Mouse (Mus musculus) forebrain, embryonic 12.5 days (tissue): ENCODE results near the gene Cdh11. TPM values are rescaled to one million over a fixed set of nuclear protein-coding genes. Genes with fewer than 3 reads are reported as not detected.

Source experiments
- ATAC-seq: fragments of 200-750 bp; cut with Nextera tagmentation; 2 replicates; pipeline ENCODE4 v1.8.0; 2017; ENCODE audit warnings: moderate TSS enrichment; ENCODE audit not compliant: low FRiP score
- H3K27ac ChIP-seq: fragments of 300-500 bp; sonication (generic); 2 replicates; pipeline ENCODE4 v1.5.1; 2016; ENCODE audit warnings: mild to moderate bottlenecking
- H3K27me3 ChIP-seq: fragments of 300-500 bp; sonication (generic); 2 replicates; pipeline ENCODE4 v1.6.1; 2016; ENCODE audit warnings: mild to moderate bottlenecking
- H3K36me3 ChIP-seq: fragments of 300-500 bp; sonication (generic); replicated peaks from 2 replicates; pipeline ENCODE4 v1.6.1; 2016; ENCODE audit warnings: mild to moderate bottlenecking
- H3K4me1 ChIP-seq: fragments of 300-500 bp; sonication (generic); 2 replicates; pipeline ENCODE4 v1.6.1; 2016
- H3K4me2 ChIP-seq: fragments of 300-500 bp; sonication (generic); 2 replicates; pipeline ENCODE4 v1.6.1; 2016; ENCODE audit warnings: mild to moderate bottlenecking, moderate library complexity
- H3K4me3 ChIP-seq: fragments of 300-500 bp; sonication (generic); replicated peaks from 2 replicates; pipeline ENCODE4 v1.5.1; 2016; ENCODE audit warnings: mild to moderate bottlenecking
- H3K9ac ChIP-seq: fragments of 300-500 bp; sonication (generic); 2 replicates; pipeline ENCODE4 v1.6.1; 2016; ENCODE audit warnings: mild to moderate bottlenecking
- H3K9me3 ChIP-seq: fragments of 300-500 bp; sonication (generic); 2 replicates; pipeline ENCODE4 v1.6.1; 2016
- WGBS: fragments of 180-500 bp; shearing (Covaris S2); methylation state at CpG from one replicate; pipeline ENCODE4 v1.1.7; 2016; 5-methylcytosine and 5-hydroxymethylcytosine counted together
- polyA plus RNA-seq: library from polyadenylated mRNA; unstranded; fragments of >200 nt; fragmentation: Nextera tagmentation; extraction: Ambion mirVana; gene quantifications from 2 replicates; pipeline ENCODE4 v1.2.1, GENCODE M21; 2016

Gene Cdh11
- polyA plus RNA-seq = 53.2 and 63.9 TPM in 2 replicates

GRCm38 (mm10) chr8:102785592-102786416 is at the start of gene Cdh11:
Cdh11 (minus strand) TSS chr8:102785642.
- no peak for ATAC-seq
- H3K27me3 ChIP-seq = peaks cover 39% of the 10 kb centered on the region
- H3K4me1 ChIP-seq = peaks cover 24% of the 10 kb centered on the region
- H3K4me3 ChIP-seq = peak within 1 kb of the TSS; percentile 72
- H3K36me3 ChIP-seq = no peaks in the 10 kb centered on the region
- 2% methylated on average over 23 of the region's 23 CpGs for WGBS
- H3K9me3 ChIP-seq = no peaks in the 10 kb centered on the region
- peak within 1 kb of the TSS; percentile 81 for H3K9ac ChIP-seq
- H3K27ac ChIP-seq = peak within 1 kb of the TSS; percentile 85
- peak within 1 kb of the TSS; percentile 88 for H3K4me2 ChIP-seq

DNA sequence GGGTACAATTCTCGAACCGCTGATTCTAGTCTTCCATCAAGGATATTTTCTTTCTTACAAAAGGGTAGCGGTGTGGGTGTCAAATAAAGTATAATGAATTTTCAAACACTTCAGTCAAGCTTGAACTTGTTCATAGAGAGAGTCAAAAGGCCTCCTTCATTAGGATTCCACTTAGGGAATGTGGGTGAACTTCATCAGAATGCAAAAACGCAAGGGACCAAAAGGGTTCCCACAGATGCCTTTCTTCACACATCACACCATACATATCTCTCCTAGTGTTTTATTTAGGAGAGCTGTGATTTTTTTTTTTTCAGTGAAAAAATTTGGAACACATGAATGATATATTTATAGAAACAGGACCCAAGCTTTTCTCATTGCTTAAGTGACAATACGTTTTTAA is 28.5 kb upstream of the Cdh11 start:
- 0 out of 2 replicates have a peak, but pooled peaks cover 2% of the 10 kb centered on the region for H3K27me3 ChIP-seq
- no peak overlapping the region for H3K9ac ChIP-seq
- peak; percentile 17; the same call in 1 of the 2 replicates for ATAC-seq
- WGBS = 25% methylated on average over 5 of the region's 5 CpGs
- H3K9me3 ChIP-seq = no peaks in the 10 kb centered on the region
- H3K4me2 ChIP-seq = no peak overlapping the region
- no peaks in the 10 kb centered on the region for H3K36me3 ChIP-seq
- H3K27ac ChIP-seq = no peak overlapping the region
- no peaks in the 10 kb centered on the region for H3K4me1 ChIP-seq
- H3K4me3 ChIP-seq = no peak overlapping the region

DNA sequence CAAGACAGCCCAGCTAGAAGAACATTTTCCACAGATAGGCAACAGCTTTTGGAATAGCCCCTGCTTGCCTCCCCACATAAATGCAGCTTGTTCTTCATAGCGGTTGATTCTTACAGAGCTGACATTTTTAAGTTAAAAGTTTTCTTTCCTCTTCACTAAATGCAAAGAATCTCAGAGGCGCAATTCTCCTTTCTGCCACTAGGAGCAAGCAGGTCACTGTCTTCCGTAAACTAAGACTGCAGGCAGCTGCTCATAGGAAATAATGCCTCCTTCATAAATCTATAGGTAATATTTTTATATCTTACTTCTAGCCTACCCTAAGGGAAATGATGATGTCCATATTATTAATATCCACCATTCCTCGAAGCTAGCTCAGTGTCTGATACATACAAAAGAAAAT is 4.9 kb upstream of the Cdh11 start:
- WGBS = 22% methylated on average over 4 of the region's 4 CpGs

GRCm38 (mm10) chr8:102786467-102787360 is 1.3 kb upstream of the Cdh11 start:
- no peak overlapping the region for H3K27ac ChIP-seq
- no peak for ATAC-seq
- H3K4me1 ChIP-seq = peaks cover 23% of the 10 kb centered on the region

More for the DNA sequence above, 4.9 kb upstream of the Cdh11 start:
- Histone ChIP-seq H3K36me3 (no peaks in the 10 kb centered on the region), H3K4me2 (no peak overlapping the region), H3K9ac (no peak overlapping the region), H3K4me3 (no peak overlapping the region), H3K27ac (no peak overlapping the region), H3K27me3 (peaks cover 39% of the 10 kb centered on the region), H3K4me1 (peaks cover 16% of the 10 kb centered on the region), H3K9me3 (no peaks in the 10 kb centered on the region)
- ATAC-seq = no peak

DNA sequence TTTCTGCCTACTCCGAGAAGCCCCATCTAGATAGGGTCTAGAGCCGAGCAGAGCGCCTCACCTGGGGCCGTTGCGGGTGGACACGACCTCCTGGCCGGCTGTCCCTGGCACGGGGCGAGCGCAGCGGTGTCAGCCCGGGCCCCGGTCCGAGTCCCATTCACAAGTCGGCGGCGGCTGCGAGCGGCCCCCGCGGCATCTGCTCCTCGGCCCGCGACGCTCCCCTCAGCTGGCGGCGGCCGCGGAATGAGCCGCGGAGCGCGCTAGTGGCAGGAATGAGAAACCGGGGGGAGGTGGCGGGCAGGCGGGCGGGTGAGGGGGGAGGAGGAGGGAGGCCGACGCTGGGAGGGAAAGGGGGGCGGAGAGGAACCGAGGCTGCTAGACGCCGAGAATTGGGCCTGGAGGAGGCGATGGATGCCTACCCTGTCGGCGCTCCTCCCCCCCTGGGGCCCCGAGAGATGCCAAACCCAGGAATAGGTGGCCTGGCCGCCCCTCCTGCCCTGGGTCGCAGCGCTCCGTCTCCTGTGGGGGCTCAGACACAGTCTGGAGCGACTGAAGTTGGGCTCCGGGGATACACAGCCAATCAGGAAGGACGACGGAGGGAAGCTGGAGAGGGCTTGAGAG is 497 bp downstream of the Cdh11 start:
- Histone ChIP-seq H3K4me2 (peak overlapping the region; percentile 88), H3K4me3 (peak overlapping the region; percentile 72), H3K9me3 (no peaks in the 10 kb centered on the region), H3K36me3 (no peaks in the 10 kb centered on the region), H3K27ac (peak overlapping the region; percentile 85), H3K27me3 (peaks cover 37% of the 10 kb centered on the region), H3K9ac (peak overlapping the region; percentile 81), H3K4me1 (peaks cover 27% of the 10 kb centered on the region)
- peak; percentile 74 for ATAC-seq
- WGBS = 0% methylated on average over 47 of the region's 55 CpGs

More at GRCm38 (mm10) chr8:102786467-102787360, 1.3 kb upstream of the Cdh11 start:
- H3K9ac ChIP-seq = peak overlapping the region; percentile 38
- H3K27me3 ChIP-seq = peaks cover 39% of the 10 kb centered on the region
- WGBS = 7% methylated on average over 31 of the region's 31 CpGs
- peak overlapping the region; percentile 88 for H3K4me2 ChIP-seq
- H3K9me3 ChIP-seq = no peaks in the 10 kb centered on the region
- peak overlapping the region; percentile 72 for H3K4me3 ChIP-seq
- H3K36me3 ChIP-seq = no peaks in the 10 kb centered on the region

- Histone ChIP-seq H3K4me1 (peaks cover 27% of the 10 kb centered on the region), H3K27ac (peak overlapping the region; percentile 85), H3K27me3 (peaks cover 30% of the 10 kb centered on the region), H3K9me3 (no peaks in the 10 kb centered on the region), H3K4me3 (peak overlapping the region; percentile 72), H3K36me3 (no peaks in the 10 kb centered on the region), H3K9ac (peak overlapping the region; percentile 81), H3K4me2 (peak overlapping the region; percentile 88)
- peak; percentile 53 for ATAC-seq
- WGBS = under 1% methylated on average over 42 of the region's 42 CpGs
Measured at GRCm38 (mm10) chr8:102783821-102784591, 1.4 kb downstream of the Cdh11 start.

GRCm38 (mm10) chr8:102782707-102783489 is 2.5 kb downstream of the Cdh11 start:
- 2% methylated on average over 11 of the region's 11 CpGs for WGBS
- peak overlapping the region; percentile 72 for H3K4me3 ChIP-seq
- no peak for ATAC-seq
- H3K9me3 ChIP-seq = no peaks in the 10 kb centered on the region
- peak overlapping the region; percentile 61; the same call in 1 of the 2 replicates for H3K27ac ChIP-seq
- peak overlapping the region; percentile 88 for H3K4me2 ChIP-seq
- H3K4me1 ChIP-seq = peaks cover 31% of the 10 kb centered on the region
- H3K27me3 ChIP-seq = peaks cover 20% of the 10 kb centered on the region
- H3K9ac ChIP-seq = peak overlapping the region; percentile 81
- no peaks in the 10 kb centered on the region for H3K36me3 ChIP-seq

GRCm38 (mm10) chr8:102780899-102781298 is 4.5 kb downstream of the Cdh11 start:
- 1% methylated on average over 12 of the region's 12 CpGs for WGBS
- 0 out of 2 replicates have a peak, but pooled peaks cover 4% of the 10 kb centered on the region for H3K27me3 ChIP-seq
- H3K4me1 ChIP-seq = peaks cover 27% of the 10 kb centered on the region
- ATAC-seq = peak; percentile 27; the same call in 1 of the 2 replicates
- no peaks in the 10 kb centered on the region for H3K36me3 ChIP-seq
- 0 out of 2 replicates have a peak overlapping the region, but pooled peaks have one; percentile 13 for H3K9ac ChIP-seq
- peak overlapping the region; percentile 32 for H3K4me3 ChIP-seq
- no peaks in the 10 kb centered on the region for H3K9me3 ChIP-seq
- no peak overlapping the region for H3K27ac ChIP-seq
- peak overlapping the region; percentile 53 for H3K4me2 ChIP-seq

GRCm38 (mm10) chr8:102774594-102774993 is 10.8 kb downstream of the Cdh11 start:
- Histone ChIP-seq H3K27me3 (no peaks in the 10 kb centered on the region), H3K4me3 (no peak overlapping the region), H3K9ac (no peak overlapping the region), H3K27ac (no peak overlapping the region), H3K4me2 (no peak overlapping the region), H3K36me3 (peaks cover 4% of the 10 kb centered on the region), H3K4me1 (peaks cover 9% of the 10 kb centered on the region; the same call in 1 of the 2 replicates), H3K9me3 (no peaks in the 10 kb centered on the region)
- WGBS = 93% methylated on average over 1 of the region's 1 CpGs
- ATAC-seq = no peak

GRCm38 (mm10) chr8:102771456-102771855 is 14.0 kb downstream of the Cdh11 start:
- ATAC-seq = no peak
- H3K4me2 ChIP-seq = no peak overlapping the region
- H3K9me3 ChIP-seq = no peaks in the 10 kb centered on the region
- H3K27me3 ChIP-seq = no peaks in the 10 kb centered on the region
- no peak overlapping the region for H3K9ac ChIP-seq
- WGBS = 90% methylated on average over 2 of the region's 2 CpGs
- no peak overlapping the region for H3K27ac ChIP-seq
- peaks cover 4% of the 10 kb centered on the region for H3K36me3 ChIP-seq
- H3K4me1 ChIP-seq = peaks cover 15% of the 10 kb centered on the region
- H3K4me3 ChIP-seq = no peak overlapping the region
